Mouse (Mus musculus) limb, embryonic 14.5 days (tissue): ENCODE measurements at regions not wholly inside any gene's neighbourhood (a gene's known extent, or its start where the extent isn't known, plus 50 kb on each side); places are given as distances from the start of the nearest gene placed in this dataset.

ENCODE experiments used
- ATAC-seq: fragments of 200-750 bp; cut with Nextera tagmentation; 2 replicates; pipeline ENCODE4 v1.8.0; 2017; ENCODE audit warnings: low read depth, moderate number of reproducible peaks, moderate TSS enrichment; ENCODE audit not compliant: low FRiP score
- DNase-seq: peaks from one replicate; pipeline ENCODE4 v3.0.0-alpha.2; 2015; ENCODE audit warnings: low spot score
- H3K27ac ChIP-seq: fragments of 300-500 bp; sonication (generic); replicated peaks from 2 replicates; pipeline ENCODE4 v1.5.1; 2014; ENCODE audit warnings: low read depth, mild to moderate bottlenecking, low read length, moderate library complexity, mixed read lengths
- H3K27me3 ChIP-seq: fragments of 300-500 bp; sonication (generic); 2 replicates; pipeline ENCODE4 v1.6.1; 2014; ENCODE audit warnings: low read length, mixed read lengths; ENCODE audit not compliant: control insufficient read depth, insufficient read depth
- H3K36me3 ChIP-seq: fragments of 300-500 bp; sonication (generic); 2 replicates; pipeline ENCODE4 v1.6.1; 2014; ENCODE audit warnings: mild to moderate bottlenecking, low read length, moderate library complexity, mixed read lengths; ENCODE audit not compliant: control insufficient read depth, insufficient read depth
- H3K4me1 ChIP-seq: fragments of 300-500 bp; sonication (generic); 2 replicates; pipeline ENCODE4 v1.6.1; 2014; ENCODE audit warnings: antibody characterized with exemption, low read length, mixed read lengths; ENCODE audit not compliant: control insufficient read depth, insufficient read depth
- H3K4me2 ChIP-seq: fragments of 300-500 bp; sonication (generic); replicated peaks from 2 replicates; pipeline ENCODE4 v1.6.1; 2014; ENCODE audit warnings: low read depth, mild to moderate bottlenecking, low read length, moderate library complexity; ENCODE audit not compliant: severe bottlenecking
- H3K4me3 ChIP-seq: fragments of 300-500 bp; sonication (generic); replicated peaks from 2 replicates; pipeline ENCODE4 v1.5.1; 2014; ENCODE audit warnings: low read length
- H3K9ac ChIP-seq: fragments of 300-500 bp; sonication (generic); 2 replicates; pipeline ENCODE4 v1.6.1; 2014; ENCODE audit warnings: mild to moderate bottlenecking, low read depth, low read length, moderate library complexity; ENCODE audit not compliant: severe bottlenecking
- H3K9me3 ChIP-seq: fragments of 300-500 bp; sonication (generic); 2 replicates; pipeline ENCODE4 v1.6.1; 2016; ENCODE audit warnings: low read length; ENCODE audit not compliant: control insufficient read depth
- POLR2A ChIP-seq: fragments of 200-500 bp; IDR thresholded peaks from 2 replicates; pipeline ENCODE4 v1.8.0; 2012; ENCODE audit warnings: inconsistent platforms, mild to moderate bottlenecking, moderate library complexity, borderline replicate concordance; ENCODE audit not compliant: insufficient read depth, insufficient read length; ENCODE audit errors: extremely low read depth
- WGBS: fragments of 180-500 bp; shearing (Covaris S2); extraction: QIAGEN DNeasy Blood & Tissue Kit; methylation state at CpG from one replicate; pipeline ENCODE4 v1.1.7; 2014; 5-methylcytosine and 5-hydroxymethylcytosine counted together

- 85% methylated on average over 4 of the region's 4 CpGs for WGBS
Measured at GRCm38 (mm10) chr13:110522974-110523373, 128.1 kb downstream of the Plk2 start.

GRCm38 (mm10) chr13:110527681-110528080, 132.8 kb downstream of the Plk2 start:
- WGBS = 78% methylated on average over 3 of the region's 3 CpGs
- TF ChIP-seq POLR2A = no peak
- Histone ChIP-seq H3K4me1 (no peaks in the 10 kb centered on the region), H3K27me3 (no peaks in the 10 kb centered on the region), H3K4me3 (no peak overlapping the region), H3K9me3 (no peaks in the 10 kb centered on the region), H3K27ac (no peak overlapping the region), H3K36me3 (no peaks in the 10 kb centered on the region), H3K9ac (no peak overlapping the region), H3K4me2 (no peak overlapping the region)
- DNase-seq (no peak), ATAC-seq (no peak)

More at GRCm38 (mm10) chr13:110522974-110523373, 128.1 kb downstream of the Plk2 start:
- no peak for TF ChIP-seq POLR2A
- no peaks in the 10 kb centered on the region for H3K9me3 ChIP-seq
- no peaks in the 10 kb centered on the region for H3K4me1 ChIP-seq
- no peak overlapping the region for H3K27ac ChIP-seq
- no peaks in the 10 kb centered on the region for H3K27me3 ChIP-seq
- H3K4me3 ChIP-seq = no peak overlapping the region
- no peak overlapping the region for H3K9ac ChIP-seq
- DNase-seq (no peak), ATAC-seq (no peak)
- H3K36me3 ChIP-seq = no peaks in the 10 kb centered on the region
- no peak overlapping the region for H3K4me2 ChIP-seq

GRCm38 (mm10) chr13:110529624-110530023, 134.8 kb downstream of the Plk2 start:
- TF ChIP-seq POLR2A = no peak
- H3K4me1 ChIP-seq = no peaks in the 10 kb centered on the region
- H3K4me3 ChIP-seq = no peak overlapping the region
- no peak overlapping the region for H3K4me2 ChIP-seq
- 93% methylated on average over 3 of the region's 4 CpGs for WGBS
- ATAC-seq (no peak), DNase-seq (no peak)
- no peaks in the 10 kb centered on the region for H3K27me3 ChIP-seq
- H3K9ac ChIP-seq = no peak overlapping the region
- H3K36me3 ChIP-seq = no peaks in the 10 kb centered on the region
- H3K9me3 ChIP-seq = no peaks in the 10 kb centered on the region
- no peak overlapping the region for H3K27ac ChIP-seq

DNA sequence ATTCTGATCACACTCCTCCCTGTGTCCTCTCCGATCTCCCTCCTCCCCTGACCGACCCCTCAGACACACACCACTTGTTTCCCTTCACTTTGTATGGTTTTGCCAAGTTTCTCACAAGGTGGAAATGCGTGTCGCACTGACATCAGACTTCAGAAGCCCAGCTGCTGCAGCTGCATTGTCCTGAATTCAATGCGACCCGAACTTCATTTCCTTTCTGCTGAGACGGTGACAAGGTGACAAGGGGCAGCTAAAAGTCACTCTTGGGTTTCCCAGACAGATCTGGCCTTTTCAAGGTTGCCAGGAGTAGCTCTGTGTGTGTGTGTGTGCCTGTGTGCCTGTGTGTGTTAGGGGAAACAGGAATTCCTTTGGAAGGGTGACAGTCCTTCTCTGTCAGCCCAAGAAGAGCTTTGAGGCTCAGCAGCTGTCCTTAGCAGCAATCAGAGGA, 139.5 kb downstream of the Plk2 start:
- H3K27ac ChIP-seq = no peak overlapping the region
- H3K4me2 ChIP-seq = no peak overlapping the region
- H3K4me1 ChIP-seq = no peaks in the 10 kb centered on the region
- ATAC-seq = no peak
- H3K27me3 ChIP-seq = no peaks in the 10 kb centered on the region
- 42% methylated on average over 7 of the region's 7 CpGs for WGBS
- H3K4me3 ChIP-seq = no peak overlapping the region
- DNase-seq = no peak
- no peak overlapping the region for H3K9ac ChIP-seq
- no peak for TF ChIP-seq POLR2A
- H3K9me3 ChIP-seq = no peaks in the 10 kb centered on the region
- H3K36me3 ChIP-seq = no peaks in the 10 kb centered on the region

GRCm38 (mm10) chr13:110535785-110536184, 140.9 kb downstream of the Plk2 start:
- Histone ChIP-seq H3K9ac (no peak overlapping the region), H3K4me1 (no peaks in the 10 kb centered on the region), H3K27ac (no peak overlapping the region), H3K27me3 (no peaks in the 10 kb centered on the region), H3K36me3 (no peaks in the 10 kb centered on the region), H3K4me2 (no peak overlapping the region), H3K9me3 (no peaks in the 10 kb centered on the region), H3K4me3 (no peak overlapping the region)
- ATAC-seq = no peak
- DNase-seq = no peak
- WGBS = 72% methylated on average over 2 of the region's 2 CpGs
- TF ChIP-seq POLR2A = no peak

DNA sequence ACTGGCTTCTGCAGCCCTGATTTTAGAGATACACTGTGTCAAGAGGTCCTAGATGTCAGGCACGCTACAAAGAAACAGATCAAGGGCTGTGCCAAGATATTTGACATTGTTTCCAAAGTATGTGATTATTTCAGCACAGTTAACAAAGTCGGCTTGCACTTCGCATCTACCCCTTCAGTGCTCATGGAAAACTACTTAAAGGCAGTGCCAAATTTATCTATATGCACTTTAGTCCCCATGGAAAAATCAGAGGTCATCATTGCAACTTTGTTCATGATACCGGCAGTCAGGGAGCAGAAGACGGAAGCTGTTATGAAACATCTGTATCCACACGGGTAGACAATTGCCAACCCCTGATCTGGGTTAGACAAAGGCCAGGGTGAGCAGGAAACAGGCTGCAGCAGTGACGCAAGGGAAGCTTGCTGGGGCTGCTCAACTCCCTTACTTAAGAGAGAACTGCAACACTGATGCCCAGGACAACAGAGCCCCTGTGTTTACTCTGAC, 143.2 kb downstream of the Plk2 start:
- no peaks in the 10 kb centered on the region for H3K36me3 ChIP-seq
- H3K4me3 ChIP-seq = no peak overlapping the region
- TF ChIP-seq POLR2A = no peak
- H3K9me3 ChIP-seq = no peaks in the 10 kb centered on the region
- ATAC-seq = no peak
- no peaks in the 10 kb centered on the region for H3K27me3 ChIP-seq
- H3K4me2 ChIP-seq = no peak overlapping the region
- DNase-seq = peak; percentile 16
- H3K9ac ChIP-seq = no peak overlapping the region
- no peak overlapping the region for H3K27ac ChIP-seq
- H3K4me1 ChIP-seq = no peaks in the 10 kb centered on the region
- WGBS = 63% methylated on average over 7 of the region's 7 CpGs
